Mouse (Mus musculus): ENCODE measurements around the gene Slc7a1. TPM values are rescaled to one million over a fixed set of nuclear protein-coding genes. Genes with fewer than 3 reads are reported as not detected.

The Slc7a1 gene
- polyA plus RNA-seq, 1 experiment = 51.4 TPM

DNA sequence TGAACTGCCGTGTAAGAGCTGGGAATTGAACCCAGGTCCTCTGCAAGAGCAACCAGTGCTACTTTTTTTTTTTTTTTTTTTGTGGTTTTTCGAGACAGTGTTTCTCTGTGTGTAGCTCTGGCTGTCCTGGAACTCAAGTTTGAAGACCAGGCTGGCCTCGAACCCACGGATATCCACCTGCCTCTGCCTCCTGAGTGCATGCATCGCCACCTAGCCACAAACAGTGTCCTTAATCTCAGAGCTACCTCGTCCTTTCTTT, 19.5 kb downstream of the Slc7a1 start:
- H3K4me2 ChIP-seq (ENCODE audit: low read depth) = no peak overlapping the region
- peaks cover 23% of the 10 kb centered on the region for H3K36me3 ChIP-seq (ENCODE audit: control insufficient read depth, insufficient read depth)
- TF ChIP-seq POLR2A (IDR thresholded peaks at IDR 0.05; ENCODE audit: insufficient read length, low read depth) (no peak), TCF12 (IDR thresholded peaks at IDR 0.05; ENCODE audit: insufficient read depth, poor library complexity, severe bottlenecking) (no peak), SRF (IDR thresholded peaks at IDR 0.05; ENCODE audit: control insufficient read depth, insufficient read length, low read depth) (no peak), REST (IDR thresholded peaks at IDR 0.05; ENCODE audit: insufficient read depth, insufficient read length) (no peak), POLR2AphosphoS2 (IDR thresholded peaks at IDR 0.05; ENCODE audit: insufficient read length, low read depth) (no peak), USF1 (IDR thresholded peaks at IDR 0.05; ENCODE audit: low read depth) (no peak), E2F4 (IDR thresholded peaks at IDR 0.05; ENCODE audit: insufficient read depth) (no peak), TCF3 (IDR thresholded peaks at IDR 0.05; ENCODE audit: insufficient read length, low read depth) (no peak), MYOG (IDR thresholded peaks at IDR 0.05; ENCODE audit: control insufficient read depth in 1 of 3, insufficient read depth in 1 of 3, insufficient read length in 2 of 3, low read depth in 2 of 3) (no peak), MYOD1 (IDR thresholded peaks at IDR 0.05; ENCODE audit: control insufficient read depth in 1 of 3, insufficient read length in 2 of 3, low read depth in 2 of 3) (no peak), CEBPB (IDR thresholded peaks at IDR 0.05; ENCODE audit: insufficient read depth, poor library complexity, severe bottlenecking) (no peak)
- no peak overlapping the region for H3ac ChIP-seq (ENCODE audit: control insufficient read depth, insufficient read length)
- no peaks in the 10 kb centered on the region for H3K27me3 ChIP-seq (ENCODE audit: control insufficient read depth, insufficient read depth, insufficient read length)
- H3K79me2 ChIP-seq (ENCODE audit: control insufficient read depth, insufficient read depth) = peaks cover 94% of the 10 kb centered on the region
- H3K4me3 ChIP-seq = no peak overlapping the region

- H3ac ChIP-seq (ENCODE audit: control insufficient read depth, insufficient read length) = no peak overlapping the region
- peaks cover 23% of the 10 kb centered on the region for H3K36me3 ChIP-seq (ENCODE audit: control insufficient read depth, insufficient read depth)
- peaks cover 94% of the 10 kb centered on the region for H3K79me2 ChIP-seq (ENCODE audit: control insufficient read depth, insufficient read depth)
- no peak overlapping the region for H3K4me3 ChIP-seq
- no peak overlapping the region for H3K4me2 ChIP-seq (ENCODE audit: low read depth)
- no peaks in the 10 kb centered on the region for H3K27me3 ChIP-seq (ENCODE audit: control insufficient read depth, insufficient read depth, insufficient read length)
- no peak for TF ChIP-seq MAX (IDR thresholded peaks at IDR 0.05; ENCODE audit: low read depth)
- peak; percentile 20 for TF ChIP-seq POLR2A (IDR thresholded peaks at IDR 0.05; ENCODE audit: insufficient read length, low read depth)
- no peak for TF ChIP-seq TCF12 (IDR thresholded peaks at IDR 0.05; ENCODE audit: insufficient read depth, poor library complexity, severe bottlenecking)
Measured at GRCm38 (mm10) chr5:148379455-148380245, 20.1 kb downstream of the Slc7a1 start.

- TF ChIP-seq SRF (IDR thresholded peaks at IDR 0.05; ENCODE audit: control insufficient read depth, insufficient read length, low read depth) (no peak), TCF12 (IDR thresholded peaks at IDR 0.05; ENCODE audit: insufficient read depth, poor library complexity, severe bottlenecking) (no peak), MYOG (IDR thresholded peaks at IDR 0.05; ENCODE audit: control insufficient read depth in 1 of 3, insufficient read depth in 1 of 3, insufficient read length in 2 of 3, low read depth in 2 of 3) (no peak), MYOD1 (IDR thresholded peaks at IDR 0.05; ENCODE audit: control insufficient read depth in 1 of 3, insufficient read length in 2 of 3, low read depth in 2 of 3) (no peak), TCF3 (IDR thresholded peaks at IDR 0.05; ENCODE audit: insufficient read length, low read depth) (no peak), CEBPB (IDR thresholded peaks at IDR 0.05; ENCODE audit: insufficient read depth, poor library complexity, severe bottlenecking) (no peak), MAX (IDR thresholded peaks at IDR 0.05; ENCODE audit: low read depth) (no peak), E2F4 (IDR thresholded peaks at IDR 0.05; ENCODE audit: insufficient read depth) (no peak), POLR2A (IDR thresholded peaks at IDR 0.05; ENCODE audit: insufficient read length, low read depth) (no peak), REST (IDR thresholded peaks at IDR 0.05; ENCODE audit: insufficient read depth, insufficient read length) (no peak), USF1 (IDR thresholded peaks at IDR 0.05; ENCODE audit: low read depth) (no peak), POLR2AphosphoS2 (IDR thresholded peaks at IDR 0.05; ENCODE audit: insufficient read length, low read depth) (no peak)
- peaks cover 94% of the 10 kb centered on the region for H3K79me2 ChIP-seq (ENCODE audit: control insufficient read depth, insufficient read depth)
- H3K4me3 ChIP-seq = no peak overlapping the region
- H3K36me3 ChIP-seq (ENCODE audit: control insufficient read depth, insufficient read depth) = peaks cover 23% of the 10 kb centered on the region
- no peak overlapping the region for H3ac ChIP-seq (ENCODE audit: control insufficient read depth, insufficient read length)
- H3K27me3 ChIP-seq (ENCODE audit: control insufficient read depth, insufficient read depth, insufficient read length) = no peaks in the 10 kb centered on the region
- no peak overlapping the region for H3K4me2 ChIP-seq (ENCODE audit: low read depth)
Measured at GRCm38 (mm10) chr5:148378707-148379106, 21.0 kb downstream of the Slc7a1 start.

GRCm38 (mm10) chr5:148378232-148378508, 21.5 kb downstream of the Slc7a1 start:
- TF ChIP-seq POLR2A (IDR thresholded peaks at IDR 0.05; ENCODE audit: insufficient read length, low read depth) (no peak), TCF12 (IDR thresholded peaks at IDR 0.05; ENCODE audit: insufficient read depth, poor library complexity, severe bottlenecking) (no peak), MYOD1 (IDR thresholded peaks at IDR 0.05; ENCODE audit: control insufficient read depth in 1 of 3, insufficient read length in 2 of 3, low read depth in 2 of 3) (no peak), REST (IDR thresholded peaks at IDR 0.05; ENCODE audit: insufficient read depth, insufficient read length) (no peak), USF1 (IDR thresholded peaks at IDR 0.05; ENCODE audit: low read depth) (no peak), SRF (IDR thresholded peaks at IDR 0.05; ENCODE audit: control insufficient read depth, insufficient read length, low read depth) (no peak), MYOG (IDR thresholded peaks at IDR 0.05; ENCODE audit: control insufficient read depth in 1 of 3, insufficient read depth in 1 of 3, insufficient read length in 2 of 3, low read depth in 2 of 3) (no peak)
- H3ac ChIP-seq (ENCODE audit: control insufficient read depth, insufficient read length) = no peak overlapping the region
- H3K27me3 ChIP-seq (ENCODE audit: control insufficient read depth, insufficient read depth, insufficient read length) = no peaks in the 10 kb centered on the region
- no peak overlapping the region for H3K4me2 ChIP-seq (ENCODE audit: low read depth)
- H3K79me2 ChIP-seq (ENCODE audit: control insufficient read depth, insufficient read depth) = peaks cover 94% of the 10 kb centered on the region
- H3K36me3 ChIP-seq (ENCODE audit: control insufficient read depth, insufficient read depth) = peaks cover 23% of the 10 kb centered on the region
- no peak overlapping the region for H3K4me3 ChIP-seq

All from myocyte (in vitro differentiated cells).